Mouse (Mus musculus): ENCODE data around the gene Gm14214. TPM values are rescaled to one million over a fixed set of nuclear protein-coding genes. Genes with fewer than 3 reads are reported as not detected.

Gm14214 gene
- total and polyA plus RNA-seq, 2 experiments from 2014 or later: not detected

DNA sequence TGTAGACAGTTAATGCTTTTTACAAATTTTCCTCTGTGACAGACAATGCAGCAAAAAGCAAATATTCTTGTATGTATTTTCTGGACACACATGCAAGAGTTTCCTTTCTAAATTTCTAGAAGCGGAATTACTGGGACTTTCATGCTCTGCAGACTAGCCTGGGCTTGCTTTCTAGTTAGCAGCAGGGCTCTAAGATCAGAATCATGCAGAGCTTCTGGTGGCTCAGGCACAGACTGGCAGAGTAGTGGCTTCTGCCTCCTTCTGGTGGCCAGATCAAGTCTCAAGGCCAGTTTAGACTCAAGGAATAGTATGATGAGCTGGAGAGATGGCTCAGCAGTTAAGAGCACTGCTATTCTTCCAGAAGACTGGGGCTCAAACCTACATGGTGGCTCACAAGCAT, 11.4 kb downstream of the Gm14214 start:
- no peak overlapping the region for H3K27ac ChIP-seq (ENCODE audit: low read depth)
- no peak for DNase-seq (ENCODE audit: low spot score)
- H3K9ac ChIP-seq (replicated peaks; ENCODE audit: low read depth, low read length): no peak overlapping the region
- H3K27me3 ChIP-seq (ENCODE audit: control insufficient read depth, insufficient read depth, low read length): no peaks in the 10 kb centered on the region
- no peak overlapping the region for H3K4me3 ChIP-seq (ENCODE audit: low read depth, low read length)
- no peak overlapping the region for H3K4me2 ChIP-seq (ENCODE audit: low read depth, low read length)
- WGBS: 76% methylated on average over 1 of the region's 1 CpGs
- no peak for TF ChIP-seq EP300 (IDR thresholded peaks at IDR 0.05; ENCODE audit: low read depth)
- no peak for TF ChIP-seq CTCF (IDR thresholded peaks at IDR 0.05; ENCODE audit: low read depth)
- no peak for ATAC-seq (ENCODE audit: insufficient read depth, low read depth)
- 0 out of 2 replicates have a peak, but pooled peaks cover 3% of the 10 kb centered on the region for H3K4me1 ChIP-seq (ENCODE audit: control insufficient read depth, insufficient read depth)
- no peaks in the 10 kb centered on the region for H3K9me3 ChIP-seq (replicated peaks; ENCODE audit: control insufficient read depth, low read length)
- H3K36me3 ChIP-seq (replicated peaks; ENCODE audit: control insufficient read depth, insufficient read depth, low read length): no peaks in the 10 kb centered on the region

GRCm38 (mm10) chr2:154757691-154758090, 12.1 kb downstream of the Gm14214 start:
- 82% methylated on average over 5 of the region's 5 CpGs for WGBS
- Histone ChIP-seq H3K9me3 (replicated peaks; ENCODE audit: control insufficient read depth, low read length) (no peaks in the 10 kb centered on the region), H3K4me3 (ENCODE audit: low read depth, low read length) (no peak overlapping the region), H3K4me2 (ENCODE audit: low read depth, low read length) (no peak overlapping the region), H3K9ac (replicated peaks; ENCODE audit: low read depth, low read length) (no peak overlapping the region), H3K4me1 (ENCODE audit: control insufficient read depth, insufficient read depth) (no peaks in the 10 kb centered on the region), H3K27me3 (ENCODE audit: control insufficient read depth, insufficient read depth, low read length) (no peaks in the 10 kb centered on the region), H3K36me3 (replicated peaks; ENCODE audit: control insufficient read depth, insufficient read depth, low read length) (no peaks in the 10 kb centered on the region), H3K27ac (ENCODE audit: low read depth) (no peak overlapping the region)
- TF ChIP-seq CTCF (IDR thresholded peaks at IDR 0.05; ENCODE audit: low read depth): no peak
- no peak for TF ChIP-seq EP300 (IDR thresholded peaks at IDR 0.05; ENCODE audit: low read depth)
- no peak for DNase-seq (ENCODE audit: low spot score)
- ATAC-seq (ENCODE audit: insufficient read depth, low read depth): no peak

DNA sequence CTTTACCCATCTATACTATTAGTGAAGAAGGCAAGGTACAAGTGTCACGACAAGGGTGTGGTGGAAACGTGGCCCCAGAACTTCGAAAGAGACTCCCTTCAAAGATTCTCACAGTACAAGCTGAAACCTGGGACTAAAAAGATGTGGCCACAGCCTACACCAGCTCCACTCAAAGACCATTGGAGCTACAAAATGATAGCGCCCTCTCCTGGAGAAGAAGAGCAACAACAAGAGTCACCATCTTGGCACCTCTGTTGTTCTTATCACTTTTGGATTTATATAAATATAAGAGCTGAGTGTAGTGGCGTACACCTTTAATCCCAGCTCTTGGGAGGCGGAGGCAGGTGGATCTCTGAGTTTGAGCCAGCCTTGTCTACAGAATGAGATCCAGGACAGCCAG, 14.0 kb downstream of the Gm14214 start:
- Histone ChIP-seq H3K9ac (replicated peaks; ENCODE audit: low read depth, low read length) (no peak overlapping the region), H3K36me3 (replicated peaks; ENCODE audit: control insufficient read depth, insufficient read depth, low read length) (no peaks in the 10 kb centered on the region), H3K4me2 (ENCODE audit: low read depth, low read length) (no peak overlapping the region), H3K4me1 (ENCODE audit: control insufficient read depth, insufficient read depth) (no peaks in the 10 kb centered on the region), H3K9me3 (replicated peaks; ENCODE audit: control insufficient read depth, low read length) (no peaks in the 10 kb centered on the region), H3K4me3 (ENCODE audit: low read depth, low read length) (no peak overlapping the region), H3K27me3 (ENCODE audit: control insufficient read depth, insufficient read depth, low read length) (no peaks in the 10 kb centered on the region), H3K27ac (ENCODE audit: low read depth) (no peak overlapping the region)
- no peak for ATAC-seq (ENCODE audit: insufficient read depth, low read depth)
- TF ChIP-seq CTCF (IDR thresholded peaks at IDR 0.05; ENCODE audit: low read depth) (no peak), EP300 (IDR thresholded peaks at IDR 0.05; ENCODE audit: low read depth) (no peak)
- no peak for DNase-seq (ENCODE audit: low spot score)
- 60% methylated on average over 6 of the region's 6 CpGs for WGBS

DNA sequence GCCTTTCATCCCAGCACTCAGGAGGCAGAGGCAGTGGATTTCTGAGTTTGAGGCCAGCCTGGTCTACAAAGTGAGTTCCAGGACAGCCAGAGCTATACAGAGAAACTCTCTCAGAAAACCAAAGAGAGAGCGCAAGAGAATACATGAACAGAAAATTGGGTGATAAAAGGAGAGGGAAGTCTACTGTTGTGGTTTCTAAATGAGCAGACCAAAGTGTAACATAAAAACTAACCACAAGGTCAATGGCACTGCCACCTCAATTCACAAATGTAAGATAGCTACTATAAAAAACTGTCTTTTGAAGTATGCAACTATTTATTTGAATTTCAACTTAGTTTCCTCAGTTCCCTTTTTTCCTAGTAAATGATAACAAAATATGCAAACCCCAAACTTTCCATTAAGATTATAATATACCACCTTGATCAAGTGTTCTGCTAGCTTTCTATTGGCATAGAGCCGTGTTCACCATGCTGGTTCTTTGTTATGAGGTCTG, 15.7 kb downstream of the Gm14214 start:
- Histone ChIP-seq H3K4me3 (ENCODE audit: low read depth, low read length) (no peak overlapping the region), H3K36me3 (replicated peaks; ENCODE audit: control insufficient read depth, insufficient read depth, low read length) (no peaks in the 10 kb centered on the region), H3K9me3 (replicated peaks; ENCODE audit: control insufficient read depth, low read length) (no peaks in the 10 kb centered on the region), H3K9ac (replicated peaks; ENCODE audit: low read depth, low read length) (no peak overlapping the region), H3K4me2 (ENCODE audit: low read depth, low read length) (no peak overlapping the region), H3K27ac (ENCODE audit: low read depth) (no peak overlapping the region), H3K4me1 (ENCODE audit: control insufficient read depth, insufficient read depth) (0 out of 2 replicates have a peak, but pooled peaks cover 6% of the 10 kb centered on the region), H3K27me3 (ENCODE audit: control insufficient read depth, insufficient read depth, low read length) (no peaks in the 10 kb centered on the region)
- DNase-seq (ENCODE audit: low spot score) (no peak), ATAC-seq (ENCODE audit: insufficient read depth, low read depth) (no peak)
- no peak for TF ChIP-seq CTCF (IDR thresholded peaks at IDR 0.05; ENCODE audit: low read depth)
- no peak for TF ChIP-seq EP300 (IDR thresholded peaks at IDR 0.05; ENCODE audit: low read depth)
- WGBS: 86% methylated on average over 2 of the region's 2 CpGs

DNA sequence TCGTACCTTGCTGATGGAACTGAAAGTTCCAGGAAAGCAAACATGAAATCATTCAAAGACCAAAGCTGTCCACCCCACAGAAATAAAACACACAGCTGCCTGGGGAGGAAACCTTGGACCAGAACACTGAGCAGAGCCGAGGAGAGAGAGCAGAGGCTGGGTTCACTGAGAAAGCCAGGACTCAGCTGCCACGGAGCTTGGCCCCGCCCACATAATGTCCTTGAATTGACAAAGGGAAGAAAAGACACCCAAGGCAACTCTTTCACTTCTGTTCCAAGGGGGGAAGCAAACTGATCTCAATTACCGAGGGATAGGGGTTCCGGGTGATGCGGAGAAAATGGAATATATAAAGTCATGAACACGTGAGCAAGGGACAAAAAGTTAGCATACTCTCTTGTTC, 17.9 kb downstream of the Gm14214 start:
- no peak overlapping the region for H3K27ac ChIP-seq (ENCODE audit: low read depth)
- TF ChIP-seq CTCF (IDR thresholded peaks at IDR 0.05; ENCODE audit: low read depth): no peak
- no peak for TF ChIP-seq EP300 (IDR thresholded peaks at IDR 0.05; ENCODE audit: low read depth)
- WGBS: 62% methylated on average over 8 of the region's 8 CpGs
- no peak overlapping the region for H3K9ac ChIP-seq (replicated peaks; ENCODE audit: low read depth, low read length)
- H3K27me3 ChIP-seq (ENCODE audit: control insufficient read depth, insufficient read depth, low read length): no peaks in the 10 kb centered on the region
- H3K36me3 ChIP-seq (replicated peaks; ENCODE audit: control insufficient read depth, insufficient read depth, low read length): no peaks in the 10 kb centered on the region
- DNase-seq (ENCODE audit: low spot score) (no peak), ATAC-seq (ENCODE audit: insufficient read depth, low read depth) (no peak)
- H3K4me1 ChIP-seq (ENCODE audit: control insufficient read depth, insufficient read depth): 0 out of 2 replicates have a peak, but pooled peaks cover 6% of the 10 kb centered on the region
- H3K4me3 ChIP-seq (ENCODE audit: low read depth, low read length): no peak overlapping the region
- H3K4me2 ChIP-seq (ENCODE audit: low read depth, low read length): no peak overlapping the region
- no peaks in the 10 kb centered on the region for H3K9me3 ChIP-seq (replicated peaks; ENCODE audit: control insufficient read depth, low read length)

All from heart, postnatal 0 days (tissue).